Mouse (Mus musculus): Measurements from ENCODE around the gene Cers2.
"Not testable (repeated sequence)": the region's sequence is repeated elsewhere in the genome, so short reads cannot be mapped to it uniquely, and the experiment has no call there.

GRCm38 (mm10) chr3:95343356-95344000 is 28.9 kb downstream of the Cers2 start:
- TF ChIP-seq E2F4 (IDR thresholded peaks at IDR 0.05; ENCODE audit: borderline replicate concordance, low read depth, low read length); EP300 (IDR thresholded peaks at IDR 0.05; ENCODE audit: low read depth in 1 of 2, low read length in 2 of 2); POLR2A (IDR thresholded peaks at IDR 0.05; ENCODE audit: control insufficient read depth in 1 of 2, insufficient read depth in 1 of 2, low read depth in 1 of 2, low read length in 2 of 2, poor library complexity in 1 of 2); HCFC1 (IDR thresholded peaks at IDR 0.05; ENCODE audit: low read depth, low read length); GABPA (IDR thresholded peaks at IDR 0.05; ENCODE audit: low read depth, low read length): not testable (repeated sequence)
